Mouse (Mus musculus) hindbrain, postnatal 0 days (tissue): ENCODE measurements around the gene Sik2. TPM values are rescaled to one million over a fixed set of nuclear protein-coding genes. Genes with fewer than 3 reads are reported as not detected.

Experiments used
- ATAC-seq: fragments of 200-750 bp; cut with Nextera tagmentation; 2 replicates; pipeline ENCODE4 v1.8.0; 2017; ENCODE audit warnings: mild to moderate bottlenecking, moderate TSS enrichment, moderate library complexity
- DNase-seq: peaks from one replicate; pipeline ENCODE4 v3.0.0-alpha.2; 2015; ENCODE audit warnings: low spot score
- H3K27ac ChIP-seq: fragments of 300-500 bp; sonication (generic); 2 replicates; pipeline ENCODE4 v1.5.1; 2014; ENCODE audit warnings: mild to moderate bottlenecking
- H3K27me3 ChIP-seq: fragments of 300-500 bp; sonication (generic); 2 replicates; pipeline ENCODE4 v1.6.1; 2014; ENCODE audit warnings: low read length, mixed read lengths; ENCODE audit not compliant: insufficient read depth
- H3K36me3 ChIP-seq: fragments of 300-500 bp; sonication (generic); 2 replicates; pipeline ENCODE4 v1.6.1; 2014; ENCODE audit warnings: low read length, mixed read lengths; ENCODE audit not compliant: insufficient read depth
- H3K4me1 ChIP-seq: fragments of 300-500 bp; sonication (generic); 2 replicates; pipeline ENCODE4 v1.6.1; 2014; ENCODE audit warnings: antibody characterized with exemption, low read length, mixed read lengths; ENCODE audit not compliant: insufficient read depth
- H3K4me2 ChIP-seq: fragments of 300-500 bp; sonication (generic); 2 replicates; pipeline ENCODE4 v1.6.1; 2014; ENCODE audit warnings: low read depth, mild to moderate bottlenecking, low read length, moderate library complexity, mixed read lengths
- H3K4me3 ChIP-seq: fragments of 300-500 bp; sonication (generic); 2 replicates; pipeline ENCODE4 v1.5.1; 2014; ENCODE audit warnings: low read length
- H3K9ac ChIP-seq: fragments of 300-500 bp; sonication (generic); replicated peaks from 2 replicates; pipeline ENCODE4 v1.6.1; 2014; ENCODE audit warnings: mild to moderate bottlenecking, low read length, moderate library complexity, mixed read lengths
- H3K9me3 ChIP-seq: fragments of 300-500 bp; sonication (generic); 2 replicates; pipeline ENCODE4 v1.6.1; 2016; ENCODE audit warnings: low read length, mixed read lengths
- CTCF ChIP-seq: IDR thresholded peaks from 2 replicates; pipeline ENCODE4 v1.5.1; 2016; ENCODE audit warnings: antibody characterized with exemption, control low read depth, low read depth
- WGBS: fragments of 180-500 bp; shearing (Covaris S2); extraction: QIAGEN DNeasy Blood & Tissue Kit; methylation state at CpG from one replicate; pipeline ENCODE4 v1.1.7; 2014; 5-methylcytosine and 5-hydroxymethylcytosine counted together
- polyA plus RNA-seq: library from polyadenylated mRNA; unstranded; fragments of >200 nt; fragmentation: Nextera tagmentation; extraction: Ambion mirVana; gene quantifications from 2 replicates; pipeline ENCODE4 v1.2.1, GENCODE M21; 2015
- total RNA-seq: library from RNA; depleted of rRNA; stranded (reverse); fragments of >200 nt; gene quantifications from 2 replicates; pipeline ENCODE4 v1.2.3, GENCODE M21; 2014

Sik2 gene
- total and polyA plus RNA-seq, 2 experiments from 2014 or later: 13.0 to 24.4 TPM

- ATAC-seq: no peak
- Histone ChIP-seq H3K4me3 (no peak overlapping the region), H3K27me3 (no peaks in the 10 kb centered on the region), H3K4me1 (no peaks in the 10 kb centered on the region), H3K27ac (no peak overlapping the region), H3K36me3 (no peaks in the 10 kb centered on the region), H3K9me3 (no peaks in the 10 kb centered on the region), H3K4me2 (no peak overlapping the region), H3K9ac (no peak overlapping the region)
- TF ChIP-seq CTCF: no peak
- WGBS: 68% methylated on average over 8 of the region's 8 CpGs
- DNase-seq: no peak
Observed at GRCm38 (mm10) chr9:51032291-51032690, 23.4 kb upstream of the Sik2 start.

GRCm38 (mm10) chr9:51031603-51032002 lies 22.7 kb upstream of the Sik2 start:
- WGBS: 67% methylated on average over 6 of the region's 6 CpGs
- no peak for DNase-seq

GRCm38 (mm10) chr9:51030147-51030546 lies 21.3 kb upstream of the Sik2 start:
- H3K4me3 ChIP-seq: no peak overlapping the region

More at GRCm38 (mm10) chr9:51031603-51032002, 22.7 kb upstream of the Sik2 start:
- Histone ChIP-seq H3K36me3 (no peaks in the 10 kb centered on the region), H3K9me3 (no peaks in the 10 kb centered on the region), H3K9ac (no peak overlapping the region), H3K4me2 (no peak overlapping the region), H3K4me1 (no peaks in the 10 kb centered on the region), H3K4me3 (no peak overlapping the region), H3K27me3 (no peaks in the 10 kb centered on the region), H3K27ac (no peak overlapping the region)
- TF ChIP-seq CTCF: no peak
- no peak for ATAC-seq

GRCm38 (mm10) chr9:51026952-51027351 lies 18.1 kb upstream of the Sik2 start:
- ATAC-seq (no peak), DNase-seq (no peak)
- Histone ChIP-seq H3K27ac (no peak overlapping the region), H3K36me3 (no peaks in the 10 kb centered on the region), H3K27me3 (no peaks in the 10 kb centered on the region), H3K4me1 (no peaks in the 10 kb centered on the region), H3K4me2 (no peak overlapping the region), H3K4me3 (no peak overlapping the region), H3K9ac (no peak overlapping the region), H3K9me3 (no peaks in the 10 kb centered on the region)
- no peak for TF ChIP-seq CTCF
- 85% methylated on average over 1 of the region's 1 CpGs for WGBS

More at GRCm38 (mm10) chr9:51030147-51030546, 21.3 kb upstream of the Sik2 start:
- Histone ChIP-seq H3K9me3 (no peaks in the 10 kb centered on the region), H3K4me2 (no peak overlapping the region), H3K27me3 (no peaks in the 10 kb centered on the region), H3K36me3 (no peaks in the 10 kb centered on the region), H3K9ac (no peak overlapping the region), H3K27ac (no peak overlapping the region), H3K4me1 (no peaks in the 10 kb centered on the region)
- ATAC-seq: no peak
- DNase-seq: no peak
- WGBS: 58% methylated on average over 1 of the region's 1 CpGs
- no peak for TF ChIP-seq CTCF

GRCm38 (mm10) chr9:51021123-51021795 lies 12.4 kb upstream of the Sik2 start:
- Histone ChIP-seq H3K4me2 (no peak overlapping the region), H3K27me3 (no peaks in the 10 kb centered on the region), H3K27ac (no peak overlapping the region), H3K4me3 (no peak overlapping the region), H3K4me1 (no peaks in the 10 kb centered on the region), H3K9me3 (no peaks in the 10 kb centered on the region), H3K9ac (no peak overlapping the region), H3K36me3 (no peaks in the 10 kb centered on the region)
- TF ChIP-seq CTCF: no peak
- ATAC-seq: no peak
- WGBS: 84% methylated on average over 4 of the region's 4 CpGs
- no peak for DNase-seq

GRCm38 (mm10) chr9:51020351-51020750 lies 11.5 kb upstream of the Sik2 start:
- H3K27ac ChIP-seq: no peak overlapping the region
- no peaks in the 10 kb centered on the region for H3K4me1 ChIP-seq
- no peak for TF ChIP-seq CTCF
- H3K9ac ChIP-seq: no peak overlapping the region
- no peak overlapping the region for H3K4me2 ChIP-seq
- WGBS: 75% methylated on average over 3 of the region's 3 CpGs
- H3K9me3 ChIP-seq: no peaks in the 10 kb centered on the region
- H3K4me3 ChIP-seq: no peak overlapping the region
- no peak for DNase-seq
- H3K27me3 ChIP-seq: no peaks in the 10 kb centered on the region
- ATAC-seq: no peak
- H3K36me3 ChIP-seq: no peaks in the 10 kb centered on the region

GRCm38 (mm10) chr9:51019670-51020069 lies 10.8 kb upstream of the Sik2 start:
- WGBS: 76% methylated on average over 7 of the region's 7 CpGs
- no peak overlapping the region for H3K9ac ChIP-seq
- no peak overlapping the region for H3K4me3 ChIP-seq
- H3K27me3 ChIP-seq: no peaks in the 10 kb centered on the region
- TF ChIP-seq CTCF: no peak
- ATAC-seq (no peak), DNase-seq (no peak)
- no peak overlapping the region for H3K4me2 ChIP-seq
- H3K27ac ChIP-seq: no peak overlapping the region
- H3K4me1 ChIP-seq: no peaks in the 10 kb centered on the region
- no peaks in the 10 kb centered on the region for H3K9me3 ChIP-seq
- H3K36me3 ChIP-seq: no peaks in the 10 kb centered on the region
